Mouse (Mus musculus) erythroblast, embryonic 14.5 days (primary cell): ENCODE data around the gene E2f7. TPM values are rescaled to one million over a fixed set of nuclear protein-coding genes. Genes with fewer than 3 reads are reported as not detected.

Experiments used
- H3K27me3 ChIP-seq: 2 replicates; pipeline ENCODE4 v1.6.1; 2012; ENCODE audit warnings: inconsistent platforms; ENCODE audit not compliant: control insufficient read depth
- H3K36me3 ChIP-seq: 2 replicates; pipeline ENCODE4 v1.6.1; 2012; ENCODE audit warnings: mild to moderate bottlenecking, inconsistent platforms; ENCODE audit not compliant: control insufficient read depth
- H3K4me1 ChIP-seq: 2 replicates; pipeline ENCODE4 v1.6.1; 2012; ENCODE audit warnings: inconsistent platforms; ENCODE audit not compliant: control insufficient read depth
- H3K4me3 ChIP-seq: replicated peaks from 2 replicates; pipeline ENCODE3; 2012; ENCODE audit warnings: moderate library complexity, mild to moderate bottlenecking, inconsistent platforms
- H3K9me3 ChIP-seq: 2 replicates; pipeline ENCODE4 v1.6.1; 2012; ENCODE audit warnings: low read length, inconsistent platforms, mixed read lengths; ENCODE audit not compliant: control insufficient read depth
- GATA1 ChIP-seq: IDR thresholded peaks from 2 replicates; pipeline ENCODE4 v1.6.1; 2012; ENCODE audit warnings: low read length, inconsistent platforms, mixed read lengths
- TAL1 ChIP-seq: IDR thresholded peaks from 3 replicates; pipeline ENCODE4 v1.6.1; 2012; ENCODE audit warnings: low read length, inconsistent platforms, mixed read lengths
- polyA plus RNA-seq: library from polyadenylated mRNA; stranded (reverse); fragments of >175 nt; gene quantifications from 2 replicates; pipeline ENCODE4 v1.2.3, GENCODE M21; 2012

Gene E2f7
- polyA plus RNA-seq, 1 experiment, result 2.1 TPM

GRCm38 (mm10) chr10:110763416-110763815 lies 18.2 kb downstream of the E2f7 start:
- TF ChIP-seq TAL1 (no peak), GATA1 (no peak)
- Histone ChIP-seq H3K27me3 (no peaks in the 10 kb centered on the region), H3K9me3 (peaks cover 18% of the 10 kb centered on the region), H3K4me1 (no peaks in the 10 kb centered on the region), H3K4me3 (no peak overlapping the region), H3K36me3 (peaks cover 99% of the 10 kb centered on the region)

DNA sequence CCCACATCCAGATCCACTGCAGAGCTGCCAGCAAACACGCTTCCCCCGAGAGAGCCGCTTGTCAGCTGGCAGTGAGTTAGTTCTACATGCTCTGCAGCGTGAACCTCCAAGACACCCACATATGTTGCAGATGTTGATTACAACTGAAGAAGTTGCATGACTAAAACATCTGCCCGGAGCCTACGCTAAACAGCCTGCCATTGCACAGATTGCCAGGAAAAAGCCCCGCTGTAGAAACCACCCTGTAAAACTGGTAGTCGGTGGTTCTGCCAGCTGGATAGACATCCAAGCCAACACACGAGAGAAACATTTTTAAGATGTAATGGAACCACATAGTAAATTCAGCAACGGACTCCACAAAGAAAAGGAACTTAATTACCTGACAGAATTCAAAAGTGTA lies 24.3 kb downstream of the E2f7 start:
- no peaks in the 10 kb centered on the region for H3K4me1 ChIP-seq
- peaks cover 30% of the 10 kb centered on the region for H3K9me3 ChIP-seq
- H3K27me3 ChIP-seq, result no peaks in the 10 kb centered on the region
- peaks cover 96% of the 10 kb centered on the region for H3K36me3 ChIP-seq
- TF ChIP-seq TAL1 (no peak), GATA1 (no peak)
- H3K4me3 ChIP-seq, result no peak overlapping the region

GRCm38 (mm10) chr10:110773201-110773600 lies 28.0 kb downstream of the E2f7 start:
- TF ChIP-seq GATA1, result no peak
- Histone ChIP-seq H3K9me3 (peaks cover 27% of the 10 kb centered on the region), H3K4me3 (no peak overlapping the region), H3K36me3 (peaks cover 92% of the 10 kb centered on the region), H3K27me3 (no peaks in the 10 kb centered on the region), H3K4me1 (no peaks in the 10 kb centered on the region)

DNA sequence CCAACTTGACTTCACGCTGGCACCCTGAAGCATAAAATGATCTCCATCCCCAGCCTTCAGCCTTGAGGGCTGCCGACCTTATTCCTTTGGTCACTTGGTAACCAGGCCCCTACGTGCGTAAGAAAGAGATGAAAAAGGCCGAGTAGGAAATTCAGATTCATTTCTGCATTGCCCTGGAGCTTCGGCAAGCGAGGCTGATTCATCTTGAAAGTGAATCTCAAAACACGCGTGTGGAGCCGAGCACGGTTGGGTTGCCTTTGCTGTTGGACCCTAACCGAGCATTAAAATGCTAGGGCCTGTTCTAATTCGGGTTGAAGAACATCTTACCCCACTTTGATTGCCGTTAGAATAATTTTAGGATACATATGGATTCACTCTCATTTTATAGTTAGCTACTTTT lies 28.6 kb downstream of the E2f7 start:
- no peaks in the 10 kb centered on the region for H3K27me3 ChIP-seq
- H3K4me1 ChIP-seq, result no peaks in the 10 kb centered on the region
- TF ChIP-seq GATA1, result no peak
- TF ChIP-seq TAL1, result no peak
- no peak overlapping the region for H3K4me3 ChIP-seq
- H3K36me3 ChIP-seq, result peaks cover 92% of the 10 kb centered on the region
- peaks cover 27% of the 10 kb centered on the region for H3K9me3 ChIP-seq

- H3K36me3 ChIP-seq, result peaks cover 93% of the 10 kb centered on the region
- H3K9me3 ChIP-seq, result 0 out of 2 replicates have a peak, but pooled peaks cover 4% of the 10 kb centered on the region
- no peak for TF ChIP-seq TAL1
- no peak for TF ChIP-seq GATA1
- no peaks in the 10 kb centered on the region for H3K27me3 ChIP-seq
- no peaks in the 10 kb centered on the region for H3K4me1 ChIP-seq
- no peak overlapping the region for H3K4me3 ChIP-seq
Observed at GRCm38 (mm10) chr10:110781772-110782171, 36.5 kb downstream of the E2f7 start.

- no peak for TF ChIP-seq GATA1
- TF ChIP-seq TAL1, result no peak
- H3K27me3 ChIP-seq, result no peaks in the 10 kb centered on the region
- no peak overlapping the region for H3K4me3 ChIP-seq
- H3K4me1 ChIP-seq, result no peaks in the 10 kb centered on the region
- 0 out of 2 replicates have a peak, but pooled peaks cover 4% of the 10 kb centered on the region for H3K9me3 ChIP-seq
- H3K36me3 ChIP-seq, result peaks cover 92% of the 10 kb centered on the region
Observed at GRCm38 (mm10) chr10:110782655-110783054, 37.4 kb downstream of the E2f7 start.

GRCm38 (mm10) chr10:110788049-110788752 lies 43.0 kb downstream of the E2f7 start:
- no peak for TF ChIP-seq GATA1
- H3K9me3 ChIP-seq, result no peaks in the 10 kb centered on the region
- H3K4me1 ChIP-seq, result no peaks in the 10 kb centered on the region
- no peak overlapping the region for H3K4me3 ChIP-seq
- H3K27me3 ChIP-seq, result no peaks in the 10 kb centered on the region
- H3K36me3 ChIP-seq, result peaks cover 40% of the 10 kb centered on the region

GRCm38 (mm10) chr10:110789683-110790082 lies 44.4 kb downstream of the E2f7 start:
- no peaks in the 10 kb centered on the region; the same call in 1 of the 2 replicates for H3K4me1 ChIP-seq
- no peak overlapping the region for H3K4me3 ChIP-seq
- peaks cover 28% of the 10 kb centered on the region for H3K36me3 ChIP-seq
- H3K9me3 ChIP-seq, result no peaks in the 10 kb centered on the region
- H3K27me3 ChIP-seq, result no peaks in the 10 kb centered on the region
- TF ChIP-seq GATA1 (no peak), TAL1 (no peak)

- TF ChIP-seq GATA1 (no peak), TAL1 (no peak)
- Histone ChIP-seq H3K36me3 (no peaks in the 10 kb centered on the region), H3K4me1 (no peaks in the 10 kb centered on the region; the same call in 1 of the 2 replicates), H3K9me3 (no peaks in the 10 kb centered on the region), H3K4me3 (no peak overlapping the region), H3K27me3 (no peaks in the 10 kb centered on the region)
Observed at GRCm38 (mm10) chr10:110793150-110793787, 48.0 kb downstream of the E2f7 start.
